Mouse (Mus musculus): Measurements from ENCODE around the gene Il21r.

DNA sequence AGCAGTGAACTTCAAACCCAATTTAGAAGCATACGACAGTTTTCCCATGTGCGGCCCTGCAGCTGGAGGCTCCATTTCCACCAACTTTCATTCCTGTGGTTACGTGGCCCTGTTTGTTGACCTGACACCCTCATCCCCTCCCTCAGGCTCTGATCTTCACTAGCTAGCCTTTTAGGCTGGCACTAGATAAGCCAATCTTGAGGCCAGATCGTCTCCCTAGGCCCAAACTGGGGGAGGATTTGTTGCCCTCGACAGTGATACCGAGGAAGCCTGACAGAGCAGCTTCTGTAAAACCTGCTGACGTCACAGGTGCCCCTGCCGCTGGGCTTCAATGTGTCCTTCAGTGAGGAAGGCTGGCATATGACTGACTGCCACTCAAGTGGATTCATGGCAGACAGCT is 68.2 kb downstream of the Il21r start:
- no peak for TF ChIP-seq POLR2A (IDR thresholded peaks at IDR 0.05; ENCODE audit: borderline replicate concordance, extremely low read depth, low read depth, low read length)
- no peak for TF ChIP-seq CTCF (IDR thresholded peaks at IDR 0.05; ENCODE audit: insufficient read depth, low read length)
